Mouse (Mus musculus) hindbrain, embryonic 10.5 days (tissue): ENCODE data around the gene Psmb4. TPM values are rescaled to one million over a fixed set of nuclear protein-coding genes. Genes with fewer than 3 reads are reported as not detected.
A peak's percentile ranks its signal among the peaks of the same experiment; 100 is the strongest.

ENCODE experiments used
- DNase-seq: peaks from one replicate; pipeline ENCODE4 v3.0.0-alpha.2; 2017; ENCODE audit warnings: low spot score
- H3K27ac ChIP-seq: fragments of 300-500 bp; sonication (generic); 2 replicates; pipeline ENCODE4 v1.5.1; 2016; ENCODE audit warnings: mild to moderate bottlenecking, moderate library complexity
- H3K27me3 ChIP-seq: fragments of 300-500 bp; sonication (generic); 2 replicates; pipeline ENCODE4 v1.6.1; 2016; ENCODE audit warnings: mild to moderate bottlenecking; ENCODE audit not compliant: poor library complexity, insufficient read depth, severe bottlenecking
- H3K36me3 ChIP-seq: fragments of 300-500 bp; sonication (generic); 2 replicates; pipeline ENCODE4 v1.6.1; 2016; ENCODE audit warnings: mild to moderate bottlenecking, moderate library complexity
- H3K4me1 ChIP-seq: fragments of 300-500 bp; sonication (generic); replicated peaks from 2 replicates; pipeline ENCODE4 v1.6.1; 2016; ENCODE audit warnings: mild to moderate bottlenecking
- H3K4me3 ChIP-seq: fragments of 300-500 bp; sonication (generic); 2 replicates; pipeline ENCODE4 v1.5.1; 2016; ENCODE audit warnings: mild to moderate bottlenecking, moderate library complexity
- H3K9me3 ChIP-seq: fragments of 300-500 bp; sonication (generic); 2 replicates; pipeline ENCODE4 v1.6.1; 2016; ENCODE audit warnings: mild to moderate bottlenecking, moderate library complexity
- WGBS: fragments of 180-500 bp; shearing (Covaris S2); methylation state at CpG from one replicate; pipeline ENCODE4 v1.1.7; 2016; 5-methylcytosine and 5-hydroxymethylcytosine counted together
- polyA plus RNA-seq: library from polyadenylated mRNA; unstranded; fragments of >200 nt; fragmentation: Nextera tagmentation; extraction: Ambion mirVana; gene quantifications from 2 replicates; pipeline ENCODE4 v1.2.1, GENCODE M21; 2016

Gene Psmb4
- polyA plus RNA-seq, 1 experiment from 2014 or later = 366 TPM

- Histone ChIP-seq H3K4me3 (no peak overlapping the region), H3K9me3 (no peaks in the 10 kb centered on the region), H3K27me3 (no peaks in the 10 kb centered on the region), H3K4me1 (peaks cover 16% of the 10 kb centered on the region), H3K27ac (no peak overlapping the region), H3K36me3 (peaks cover 89% of the 10 kb centered on the region)
- no peak for DNase-seq
- WGBS = 80% methylated on average over 4 of the region's 4 CpGs
Observed at GRCm38 (mm10) chr3:94881840-94882239, 4.9 kb downstream of the Psmb4 start.

- no peak for DNase-seq
- Histone ChIP-seq H3K36me3 (peaks cover 100% of the 10 kb centered on the region), H3K4me1 (no peaks in the 10 kb centered on the region), H3K9me3 (no peaks in the 10 kb centered on the region), H3K4me3 (no peak overlapping the region), H3K27me3 (no peaks in the 10 kb centered on the region), H3K27ac (no peak overlapping the region)
- WGBS = 95% methylated on average over 6 of the region's 6 CpGs
Observed at GRCm38 (mm10) chr3:94878618-94879017, 8.1 kb downstream of the Psmb4 start.

- Histone ChIP-seq H3K36me3 (peaks cover 99% of the 10 kb centered on the region), H3K27me3 (no peaks in the 10 kb centered on the region), H3K27ac (no peak overlapping the region), H3K4me1 (no peaks in the 10 kb centered on the region), H3K4me3 (no peak overlapping the region), H3K9me3 (no peaks in the 10 kb centered on the region)
- DNase-seq = no peak
- WGBS = 92% methylated on average over 3 of the region's 3 CpGs
Observed at GRCm38 (mm10) chr3:94869011-94869410, 17.8 kb downstream of the Psmb4 start.

- WGBS = 86% methylated on average over 2 of the region's 2 CpGs
- H3K36me3 ChIP-seq = peaks cover 86% of the 10 kb centered on the region
Observed at GRCm38 (mm10) chr3:94859471-94859870, 27.3 kb downstream of the Psmb4 start.

GRCm38 (mm10) chr3:94852215-94852614, 34.5 kb downstream of the Psmb4 start:
- no peaks in the 10 kb centered on the region for H3K27me3 ChIP-seq
- no peak for DNase-seq
- H3K9me3 ChIP-seq = no peaks in the 10 kb centered on the region
- H3K4me3 ChIP-seq = no peak overlapping the region
- no peak overlapping the region for H3K27ac ChIP-seq
- H3K36me3 ChIP-seq = peaks cover 38% of the 10 kb centered on the region
- H3K4me1 ChIP-seq = no peaks in the 10 kb centered on the region
- WGBS = 87% methylated on average over 3 of the region's 3 CpGs

More at GRCm38 (mm10) chr3:94859471-94859870, 27.3 kb downstream of the Psmb4 start:
- H3K4me3 ChIP-seq = no peak overlapping the region
- DNase-seq = no peak
- no peaks in the 10 kb centered on the region for H3K27me3 ChIP-seq
- no peaks in the 10 kb centered on the region for H3K9me3 ChIP-seq
- no peaks in the 10 kb centered on the region for H3K4me1 ChIP-seq
- H3K27ac ChIP-seq = no peak overlapping the region

- WGBS = 76% methylated on average over 3 of the region's 3 CpGs
- no peak overlapping the region for H3K27ac ChIP-seq
- peaks cover 34% of the 10 kb centered on the region for H3K36me3 ChIP-seq
- H3K4me3 ChIP-seq = no peak overlapping the region
- no peaks in the 10 kb centered on the region for H3K4me1 ChIP-seq
- no peak for DNase-seq
- H3K27me3 ChIP-seq = no peaks in the 10 kb centered on the region
- no peaks in the 10 kb centered on the region for H3K9me3 ChIP-seq
Observed at GRCm38 (mm10) chr3:94851731-94852130, 35.0 kb downstream of the Psmb4 start.

- Histone ChIP-seq H3K4me1 (0 out of 2 replicates have a peak, but pooled peaks cover 3% of the 10 kb centered on the region), H3K9me3 (no peaks in the 10 kb centered on the region), H3K36me3 (peaks cover 10% of the 10 kb centered on the region), H3K27ac (no peak overlapping the region), H3K4me3 (no peak overlapping the region), H3K27me3 (no peaks in the 10 kb centered on the region)
- peak; percentile 32 for DNase-seq
- WGBS = 26% methylated on average over 1 of the region's 1 CpGs
Observed at GRCm38 (mm10) chr3:94849338-94849737, 37.4 kb downstream of the Psmb4 start.

- Histone ChIP-seq H3K9me3 (no peaks in the 10 kb centered on the region), H3K27ac (no peak overlapping the region), H3K4me3 (no peak overlapping the region), H3K4me1 (0 out of 2 replicates have a peak, but pooled peaks cover 3% of the 10 kb centered on the region), H3K27me3 (no peaks in the 10 kb centered on the region), H3K36me3 (no peaks in the 10 kb centered on the region)
- no peak for DNase-seq
- WGBS = 95% methylated on average over 2 of the region's 2 CpGs
Observed at GRCm38 (mm10) chr3:94847382-94847781, 39.4 kb downstream of the Psmb4 start.

GRCm38 (mm10) chr3:94839101-94839500, 47.7 kb downstream of the Psmb4 start:
- Histone ChIP-seq H3K36me3 (no peaks in the 10 kb centered on the region; the same call in 1 of the 2 replicates), H3K27ac (no peak overlapping the region), H3K4me3 (peak overlapping the region; percentile 77), H3K4me1 (peaks cover 22% of the 10 kb centered on the region), H3K9me3 (no peaks in the 10 kb centered on the region), H3K27me3 (no peaks in the 10 kb centered on the region)
- no peak for DNase-seq
- WGBS = 81% methylated on average over 5 of the region's 5 CpGs

GRCm38 (mm10) chr3:94838631-94839030, 48.1 kb downstream of the Psmb4 start:
- no peaks in the 10 kb centered on the region for H3K9me3 ChIP-seq
- WGBS = 38% methylated on average over 9 of the region's 9 CpGs
- H3K4me3 ChIP-seq = peak overlapping the region; percentile 77
- no peak for DNase-seq
- no peaks in the 10 kb centered on the region; the same call in 1 of the 2 replicates for H3K36me3 ChIP-seq
- H3K27ac ChIP-seq = peak overlapping the region; percentile 99
- peaks cover 22% of the 10 kb centered on the region for H3K4me1 ChIP-seq
- no peaks in the 10 kb centered on the region for H3K27me3 ChIP-seq

- H3K4me1 ChIP-seq = peaks cover 22% of the 10 kb centered on the region
- no peaks in the 10 kb centered on the region; the same call in 1 of the 2 replicates for H3K36me3 ChIP-seq
- no peaks in the 10 kb centered on the region for H3K27me3 ChIP-seq
- 0 out of 2 replicates have a peak, but pooled peaks cover 2% of the 10 kb centered on the region for H3K9me3 ChIP-seq
- WGBS = 2% methylated on average over 62 of the region's 62 CpGs
- peak overlapping the region; percentile 99 for H3K27ac ChIP-seq
- DNase-seq = peak; percentile 77
- peak overlapping the region; percentile 77 for H3K4me3 ChIP-seq
Observed at GRCm38 (mm10) chr3:94837959-94838496, 48.7 kb downstream of the Psmb4 start.

GRCm38 (mm10) chr3:94837183-94837890, 49.4 kb downstream of the Psmb4 start, which contains the start of gene Pogz:
TSS of gene Pogz (plus strand) at chr3:94837567.
- Histone ChIP-seq H3K4me3 (peak within 1 kb of the TSS; percentile 77), H3K27me3 (no peaks in the 10 kb centered on the region), H3K4me1 (peaks cover 22% of the 10 kb centered on the region), H3K9me3 (0 out of 2 replicates have a peak, but pooled peaks cover 2% of the 10 kb centered on the region), H3K36me3 (no peaks in the 10 kb centered on the region; the same call in 1 of the 2 replicates), H3K27ac (peak within 1 kb of the TSS; percentile 99)
- peak; percentile 96 for DNase-seq
- WGBS = under 1% methylated on average over 56 of the region's 57 CpGs

- H3K36me3 ChIP-seq = no peaks in the 10 kb centered on the region; the same call in 1 of the 2 replicates
- 78% methylated on average over 3 of the region's 3 CpGs for WGBS
- 0 out of 2 replicates have a peak, but pooled peaks cover 2% of the 10 kb centered on the region for H3K9me3 ChIP-seq
Observed at GRCm38 (mm10) chr3:94835396-94835795, 51.4 kb downstream of the Psmb4 start.

More at GRCm38 (mm10) chr3:94835396-94835795, 51.4 kb downstream of the Psmb4 start:
- Histone ChIP-seq H3K27me3 (no peaks in the 10 kb centered on the region), H3K4me1 (peaks cover 22% of the 10 kb centered on the region), H3K27ac (no peak overlapping the region), H3K4me3 (no peak overlapping the region)
- DNase-seq = no peak
